Mouse (Mus musculus) kidney, adult 2 months (tissue): ENCODE measurements around the gene Slc7a6. TPM values are rescaled to one million over a fixed set of nuclear protein-coding genes. Genes with fewer than 3 reads are reported as not detected.

ENCODE experiments used
- DNase-seq: peaks from one replicate; pipeline ENCODE4 v3.0.0; 2021
- H3K27ac ChIP-seq: fragments of 200-500 bp; 2 replicates; pipeline ENCODE4 v1.5.1; 2012; ENCODE audit warnings: low read depth, low read length, control low read depth, inconsistent platforms; ENCODE audit not compliant: insufficient read depth
- H3K27me3 ChIP-seq: fragments of 200-500 bp; replicated peaks from 2 replicates; pipeline ENCODE4 v1.6.1; 2012; ENCODE audit warnings: mild to moderate bottlenecking, moderate library complexity, low read length, inconsistent platforms; ENCODE audit not compliant: control insufficient read depth, insufficient read depth
- H3K36me3 ChIP-seq: fragments of 200-500 bp; 2 replicates; pipeline ENCODE4 v1.6.1; 2012; ENCODE audit warnings: mild to moderate bottlenecking, moderate library complexity, low read length, inconsistent platforms; ENCODE audit not compliant: control insufficient read depth, insufficient read depth
- H3K4me1 ChIP-seq: fragments of 200-500 bp; 2 replicates; pipeline ENCODE4 v1.6.1; 2011; ENCODE audit warnings: low read length; ENCODE audit not compliant: control insufficient read depth, insufficient read depth
- H3K4me3 ChIP-seq: fragments of 200-500 bp; 2 replicates; pipeline ENCODE4 v1.5.1; 2011; ENCODE audit warnings: mild to moderate bottlenecking, low read depth, low read length, control low read depth; ENCODE audit not compliant: insufficient read depth
- CTCF ChIP-seq: fragments of 200-500 bp; conservative IDR thresholded peaks from 2 replicates; pipeline ENCODE4 v1.5.1; 2011; ENCODE audit warnings: low read depth, mild to moderate bottlenecking, control low read depth, low read length, moderate library complexity, mixed read lengths; ENCODE audit not compliant: insufficient read depth, insufficient read length
- POLR2A ChIP-seq: fragments of 200-500 bp; IDR thresholded peaks from one replicate; pipeline ENCODE4 v1.6.1; 2011; ENCODE audit warnings: low read depth, low read length, control low read depth
- WGBS: fragments of 180-500 bp; shearing (Covaris S2); methylation state at CpG from one replicate; pipeline ENCODE4 v1.1.7; 2018; 5-methylcytosine and 5-hydroxymethylcytosine counted together
- polyA plus RNA-seq: library from polyadenylated mRNA; depleted of rRNA; stranded (reverse); fragments of >200 nt; gene quantifications from 2 replicates; pipeline ENCODE4 v1.2.3, GENCODE M21; 2012

Slc7a6 gene
- polyA plus RNA-seq, 1 experiment: 9.8 TPM

- Histone ChIP-seq H3K4me1 (peaks cover 6% of the 10 kb centered on the region; the same call in 1 of the 2 replicates), H3K4me3 (no peak overlapping the region), H3K36me3 (no peaks in the 10 kb centered on the region), H3K27me3 (no peaks in the 10 kb centered on the region), H3K27ac (no peak overlapping the region)
- WGBS: 64% methylated on average over 5 of the region's 5 CpGs
- DNase-seq: no peak
- TF ChIP-seq POLR2A (no peak), CTCF (no peak)
Measured at GRCm38 (mm10) chr8:106140191-106140590, 28.5 kb upstream of the Slc7a6 start.

- peaks cover 6% of the 10 kb centered on the region; the same call in 1 of the 2 replicates for H3K4me1 ChIP-seq
- H3K27ac ChIP-seq: no peak overlapping the region
- no peaks in the 10 kb centered on the region for H3K36me3 ChIP-seq
- WGBS: 12% methylated on average over 13 of the region's 13 CpGs
- H3K27me3 ChIP-seq: no peaks in the 10 kb centered on the region
- peak; percentile 94 for TF ChIP-seq CTCF
- TF ChIP-seq POLR2A: no peak
- no peak overlapping the region for H3K4me3 ChIP-seq
- DNase-seq: peak; percentile 86
Measured at GRCm38 (mm10) chr8:106140769-106141168, 27.9 kb upstream of the Slc7a6 start.

- H3K4me3 ChIP-seq: no peak overlapping the region
- H3K27me3 ChIP-seq: no peaks in the 10 kb centered on the region
- no peak for DNase-seq
- no peak overlapping the region for H3K27ac ChIP-seq
- TF ChIP-seq CTCF (no peak), POLR2A (no peak)
- WGBS: 90% methylated on average over 2 of the region's 2 CpGs
- no peaks in the 10 kb centered on the region for H3K36me3 ChIP-seq
- no peaks in the 10 kb centered on the region; the same call in 1 of the 2 replicates for H3K4me1 ChIP-seq
Measured at GRCm38 (mm10) chr8:106145331-106145730, 23.3 kb upstream of the Slc7a6 start.

- H3K27ac ChIP-seq: no peak overlapping the region
- DNase-seq: no peak
- no peaks in the 10 kb centered on the region for H3K36me3 ChIP-seq
- peaks cover 2% of the 10 kb centered on the region; the same call in 1 of the 2 replicates for H3K4me1 ChIP-seq
- TF ChIP-seq POLR2A (no peak), CTCF (no peak)
- 93% methylated on average over 4 of the region's 4 CpGs for WGBS
- H3K4me3 ChIP-seq: no peak overlapping the region
- H3K27me3 ChIP-seq: no peaks in the 10 kb centered on the region
Measured at GRCm38 (mm10) chr8:106146014-106146413, 22.6 kb upstream of the Slc7a6 start.

GRCm38 (mm10) chr8:106147868-106148565 is 20.6 kb upstream of the Slc7a6 start:
- H3K27ac ChIP-seq: no peak overlapping the region
- no peak for TF ChIP-seq CTCF
- TF ChIP-seq POLR2A: no peak
- no peaks in the 10 kb centered on the region for H3K27me3 ChIP-seq
- no peaks in the 10 kb centered on the region for H3K36me3 ChIP-seq
- no peak overlapping the region for H3K4me3 ChIP-seq
- peak; percentile 63 for DNase-seq
- WGBS: 48% methylated on average over 6 of the region's 6 CpGs
- peaks cover 3% of the 10 kb centered on the region; the same call in 1 of the 2 replicates for H3K4me1 ChIP-seq

- H3K4me1 ChIP-seq: peaks cover 3% of the 10 kb centered on the region; the same call in 1 of the 2 replicates
- WGBS: 92% methylated on average over 6 of the region's 6 CpGs
- no peaks in the 10 kb centered on the region for H3K27me3 ChIP-seq
- H3K4me3 ChIP-seq: no peak overlapping the region
- H3K27ac ChIP-seq: no peak overlapping the region
- no peak for TF ChIP-seq CTCF
- TF ChIP-seq POLR2A: no peak
- H3K36me3 ChIP-seq: no peaks in the 10 kb centered on the region
- peak; percentile 16 for DNase-seq
Measured at GRCm38 (mm10) chr8:106149025-106149424, 19.6 kb upstream of the Slc7a6 start.

GRCm38 (mm10) chr8:106149801-106150652 is 18.6 kb upstream of the Slc7a6 start, which contains the start of gene Pla2g15:
Gene Pla2g15 (plus strand): TSS chr8:106150399.
- Histone ChIP-seq H3K27me3 (no peaks in the 10 kb centered on the region), H3K4me1 (peaks cover 3% of the 10 kb centered on the region; the same call in 1 of the 2 replicates), H3K27ac (peak within 1 kb of the TSS; percentile 40), H3K36me3 (no peaks in the 10 kb centered on the region), H3K4me3 (peak within 1 kb of the TSS; percentile 78)
- under 1% methylated on average over 38 of the region's 38 CpGs for whole genome bisulfite sequencing
- TF ChIP-seq CTCF (no peak), POLR2A (peak; percentile 42)
- peak; percentile 96 for DNase-seq
